Mouse (Mus musculus): Measurements from ENCODE around the gene Ensa. TPM values are rescaled to one million over a fixed set of nuclear protein-coding genes. Genes with fewer than 3 reads are reported as not detected.

Gene Ensa
- polyA plus RNA-seq (2017; shearing (Covaris generic)) = 116 TPM

GRCm38 (mm10) chr3:95624628-95625503, at the start of gene Ensa:
Gene Ensa (plus strand): TSS chr3:95624993.

GRCm38 (mm10) chr3:95588604-95589086, 36.1 kb upstream of the Ensa start, which contains the start of gene Golph3l:
Gene Golph3l (plus strand): TSS chr3:95588934.

GRCm38 (mm10) chr3:95658236-95658867, 33.6 kb downstream of the Ensa start, which contains the start of gene Mcl1:
Gene Mcl1 (plus strand): TSS chr3:95658788.

Other genes with a start within 250 kb of the Ensa start
- gene 4930558C23Rik, start 222.2 kb upstream of the Ensa start, polyA plus RNA-seq (2017; shearing (Covaris generic)) = not detected
- 63.5 TPM for gene Arnt, start 190.6 kb upstream of the Ensa start, polyA plus RNA-seq (2017; shearing (Covaris generic))
- not detected for gene Ctsk, start 125.7 kb upstream of the Ensa start, polyA plus RNA-seq (2017; shearing (Covaris generic))
- gene Ctss, start 98.2 kb upstream of the Ensa start, polyA plus RNA-seq (2017; shearing (Covaris generic)) = 116 TPM
- gene Hormad1, start 65.3 kb upstream of the Ensa start, polyA plus RNA-seq (2017; shearing (Covaris generic)) = not detected
- 14.9 TPM for gene Golph3l, start 36.1 kb upstream of the Ensa start, polyA plus RNA-seq (2017; shearing (Covaris generic))
- 460 TPM for gene Mcl1, start 33.8 kb downstream of the Ensa start, polyA plus RNA-seq (2017; shearing (Covaris generic))
- 2.6 TPM for gene Adamtsl4, start 62.9 kb downstream of the Ensa start, polyA plus RNA-seq (2017; shearing (Covaris generic))
- 12.3 TPM for gene Ecm1, start 114.6 kb downstream of the Ensa start, polyA plus RNA-seq (2017; shearing (Covaris generic))
- gene Tars2, start 135.2 kb downstream of the Ensa start, polyA plus RNA-seq (2017; shearing (Covaris generic)) = 48.3 TPM
- 52.7 TPM for gene Rprd2, start 193.9 kb downstream of the Ensa start, polyA plus RNA-seq (2017; shearing (Covaris generic))
- 37.2 TPM for gene Prpf3, start 230.9 kb downstream of the Ensa start, polyA plus RNA-seq (2017; shearing (Covaris generic))
- 101 TPM for gene Mrps21, start 246.5 kb downstream of the Ensa start, polyA plus RNA-seq (2017; shearing (Covaris generic))

All from effector memory CD4-positive, alpha-beta T cell, adult 5 months (primary cell).